Mouse (Mus musculus): ENCODE data around the gene Pip5k1b. TPM values are rescaled to one million over a fixed set of nuclear protein-coding genes. Genes with fewer than 3 reads are reported as not detected.
A peak's percentile ranks its signal among the peaks of the same experiment; 100 is the strongest.

Gene Pip5k1b
- polyA plus RNA-seq, 1 experiment from 2014 or later, result 4.1 TPM

GRCm38 (mm10) chr19:24307271-24308221 lies 248.1 kb downstream of the Pip5k1b start:
- ATAC-seq (ENCODE audit: insufficient read depth, low FRiP score), result no peak
- peak overlapping the region; percentile 52 for H3K27ac ChIP-seq (ENCODE audit: low read length)
- no peaks in the 10 kb centered on the region for H3K36me3 ChIP-seq (ENCODE audit: control insufficient read depth, insufficient read depth, low read length)
- no peaks in the 10 kb centered on the region for H3K27me3 ChIP-seq (ENCODE audit: control insufficient read depth, insufficient read depth, low read length)
- no peak overlapping the region for H3K4me3 ChIP-seq (replicated peaks; ENCODE audit: low read length)
- H3K4me2 ChIP-seq (ENCODE audit: low read depth, low read length), result no peak overlapping the region
- WGBS, result 67% methylated on average over 13 of the region's 13 CpGs
- H3K9ac ChIP-seq (ENCODE audit: low read length), result no peak overlapping the region
- no peaks in the 10 kb centered on the region for H3K9me3 ChIP-seq (replicated peaks; ENCODE audit: control insufficient read depth, low read length)
- H3K4me1 ChIP-seq (ENCODE audit: control insufficient read depth, insufficient read depth, low read length), result 0 out of 2 replicates have a peak, but pooled peaks cover 5% of the 10 kb centered on the region

GRCm38 (mm10) chr19:24306351-24306750 lies 249.3 kb downstream of the Pip5k1b start:
- 86% methylated on average over 5 of the region's 5 CpGs for WGBS
- Histone ChIP-seq H3K27ac (ENCODE audit: low read length) (no peak overlapping the region), H3K9ac (ENCODE audit: low read length) (no peak overlapping the region), H3K4me3 (replicated peaks; ENCODE audit: low read length) (no peak overlapping the region), H3K4me1 (ENCODE audit: control insufficient read depth, insufficient read depth, low read length) (peaks cover 6% of the 10 kb centered on the region; the same call in 1 of the 2 replicates), H3K36me3 (ENCODE audit: control insufficient read depth, insufficient read depth, low read length) (no peaks in the 10 kb centered on the region), H3K9me3 (replicated peaks; ENCODE audit: control insufficient read depth, low read length) (no peaks in the 10 kb centered on the region), H3K4me2 (ENCODE audit: low read depth, low read length) (no peak overlapping the region), H3K27me3 (ENCODE audit: control insufficient read depth, insufficient read depth, low read length) (no peaks in the 10 kb centered on the region)
- no peak for ATAC-seq (ENCODE audit: insufficient read depth, low FRiP score)

GRCm38 (mm10) chr19:24302198-24302597 lies 253.5 kb downstream of the Pip5k1b start:
- WGBS, result 60% methylated on average over 10 of the region's 10 CpGs

GRCm38 (mm10) chr19:24301768-24302148 lies 253.9 kb downstream of the Pip5k1b start:
- H3K36me3 ChIP-seq (ENCODE audit: control insufficient read depth, insufficient read depth, low read length), result no peaks in the 10 kb centered on the region
- H3K4me2 ChIP-seq (ENCODE audit: low read depth, low read length), result no peak overlapping the region
- ATAC-seq (ENCODE audit: insufficient read depth, low FRiP score), result no peak
- H3K27me3 ChIP-seq (ENCODE audit: control insufficient read depth, insufficient read depth, low read length), result no peaks in the 10 kb centered on the region
- H3K9me3 ChIP-seq (replicated peaks; ENCODE audit: control insufficient read depth, low read length), result no peaks in the 10 kb centered on the region
- H3K9ac ChIP-seq (ENCODE audit: low read length), result no peak overlapping the region
- H3K4me1 ChIP-seq (ENCODE audit: control insufficient read depth, insufficient read depth, low read length), result peaks cover 5% of the 10 kb centered on the region; the same call in 1 of the 2 replicates
- no peak overlapping the region for H3K27ac ChIP-seq (ENCODE audit: low read length)
- 29% methylated on average over 5 of the region's 5 CpGs for WGBS
- H3K4me3 ChIP-seq (replicated peaks; ENCODE audit: low read length), result no peak overlapping the region

More at GRCm38 (mm10) chr19:24302198-24302597, 253.5 kb downstream of the Pip5k1b start:
- Histone ChIP-seq H3K36me3 (ENCODE audit: control insufficient read depth, insufficient read depth, low read length) (no peaks in the 10 kb centered on the region), H3K4me1 (ENCODE audit: control insufficient read depth, insufficient read depth, low read length) (peaks cover 5% of the 10 kb centered on the region; the same call in 1 of the 2 replicates), H3K4me3 (replicated peaks; ENCODE audit: low read length) (no peak overlapping the region), H3K9me3 (replicated peaks; ENCODE audit: control insufficient read depth, low read length) (no peaks in the 10 kb centered on the region), H3K27me3 (ENCODE audit: control insufficient read depth, insufficient read depth, low read length) (no peaks in the 10 kb centered on the region), H3K9ac (ENCODE audit: low read length) (no peak overlapping the region), H3K27ac (ENCODE audit: low read length) (no peak overlapping the region), H3K4me2 (ENCODE audit: low read depth, low read length) (no peak overlapping the region)
- ATAC-seq (ENCODE audit: insufficient read depth, low FRiP score), result no peak

GRCm38 (mm10) chr19:24300994-24301767 lies 254.5 kb downstream of the Pip5k1b start:
- no peak overlapping the region for H3K27ac ChIP-seq (ENCODE audit: low read length)
- no peaks in the 10 kb centered on the region for H3K36me3 ChIP-seq (ENCODE audit: control insufficient read depth, insufficient read depth, low read length)
- 9% methylated on average over 9 of the region's 9 CpGs for WGBS
- H3K9me3 ChIP-seq (replicated peaks; ENCODE audit: control insufficient read depth, low read length), result no peaks in the 10 kb centered on the region
- H3K9ac ChIP-seq (ENCODE audit: low read length), result peak overlapping the region; percentile 61
- peaks cover 5% of the 10 kb centered on the region; the same call in 1 of the 2 replicates for H3K4me1 ChIP-seq (ENCODE audit: control insufficient read depth, insufficient read depth, low read length)
- no peaks in the 10 kb centered on the region for H3K27me3 ChIP-seq (ENCODE audit: control insufficient read depth, insufficient read depth, low read length)
- peak overlapping the region; percentile 50 for H3K4me2 ChIP-seq (ENCODE audit: low read depth, low read length)
- peak overlapping the region; percentile 39 for H3K4me3 ChIP-seq (replicated peaks; ENCODE audit: low read length)
- ATAC-seq (ENCODE audit: insufficient read depth, low FRiP score), result peak; percentile 83

GRCm38 (mm10) chr19:24293537-24293936 lies 262.1 kb downstream of the Pip5k1b start:
- H3K4me1 ChIP-seq (ENCODE audit: control insufficient read depth, insufficient read depth, low read length), result no peaks in the 10 kb centered on the region
- ATAC-seq (ENCODE audit: insufficient read depth, low FRiP score), result no peak
- H3K27ac ChIP-seq (ENCODE audit: low read length), result no peak overlapping the region
- no peak overlapping the region for H3K4me2 ChIP-seq (ENCODE audit: low read depth, low read length)
- H3K4me3 ChIP-seq (replicated peaks; ENCODE audit: low read length), result no peak overlapping the region
- H3K9me3 ChIP-seq (replicated peaks; ENCODE audit: control insufficient read depth, low read length), result no peaks in the 10 kb centered on the region
- H3K36me3 ChIP-seq (ENCODE audit: control insufficient read depth, insufficient read depth, low read length), result no peaks in the 10 kb centered on the region
- H3K27me3 ChIP-seq (ENCODE audit: control insufficient read depth, insufficient read depth, low read length), result no peaks in the 10 kb centered on the region
- 54% methylated on average over 5 of the region's 5 CpGs for WGBS
- no peak overlapping the region for H3K9ac ChIP-seq (ENCODE audit: low read length)

GRCm38 (mm10) chr19:24284187-24284586 lies 271.5 kb downstream of the Pip5k1b start:
- no peak overlapping the region for H3K4me3 ChIP-seq (replicated peaks; ENCODE audit: low read length)
- H3K9me3 ChIP-seq (replicated peaks; ENCODE audit: control insufficient read depth, low read length), result no peaks in the 10 kb centered on the region
- no peaks in the 10 kb centered on the region for H3K36me3 ChIP-seq (ENCODE audit: control insufficient read depth, insufficient read depth, low read length)
- WGBS, result 51% methylated on average over 4 of the region's 4 CpGs
- no peak overlapping the region for H3K9ac ChIP-seq (ENCODE audit: low read length)
- H3K4me1 ChIP-seq (ENCODE audit: control insufficient read depth, insufficient read depth, low read length), result 0 out of 2 replicates have a peak, but pooled peaks cover 4% of the 10 kb centered on the region
- H3K27ac ChIP-seq (ENCODE audit: low read length), result no peak overlapping the region
- ATAC-seq (ENCODE audit: insufficient read depth, low FRiP score), result no peak
- no peak overlapping the region for H3K4me2 ChIP-seq (ENCODE audit: low read depth, low read length)
- H3K27me3 ChIP-seq (ENCODE audit: control insufficient read depth, insufficient read depth, low read length), result no peaks in the 10 kb centered on the region

GRCm38 (mm10) chr19:24281288-24281980 lies 274.2 kb downstream of the Pip5k1b start:
- Histone ChIP-seq H3K27ac (ENCODE audit: low read length) (no peak overlapping the region), H3K4me2 (ENCODE audit: low read depth, low read length) (peak overlapping the region; percentile 74), H3K4me1 (ENCODE audit: control insufficient read depth, insufficient read depth, low read length) (peaks cover 8% of the 10 kb centered on the region; the same call in 1 of the 2 replicates), H3K4me3 (replicated peaks; ENCODE audit: low read length) (peak overlapping the region; percentile 63; the same call in 1 of the 2 replicates), H3K27me3 (ENCODE audit: control insufficient read depth, insufficient read depth, low read length) (no peaks in the 10 kb centered on the region), H3K9me3 (replicated peaks; ENCODE audit: control insufficient read depth, low read length) (no peaks in the 10 kb centered on the region), H3K36me3 (ENCODE audit: control insufficient read depth, insufficient read depth, low read length) (no peaks in the 10 kb centered on the region), H3K9ac (ENCODE audit: low read length) (no peak overlapping the region)
- 60% methylated on average over 7 of the region's 7 CpGs for WGBS
- no peak for ATAC-seq (ENCODE audit: insufficient read depth, low FRiP score)
